Mouse (Mus musculus) macrophage (primary cell): Measurements from ENCODE around the gene Rgs3. TPM values are rescaled to one million over a fixed set of nuclear protein-coding genes. Genes with fewer than 3 reads are reported as not detected.

ENCODE experiments used
- H3K27ac ChIP-seq: fragments of 350-480 bp; formaldehyde crosslinking; 2 replicates; pipeline ENCODE4 v1.9.0; 2021
- H3K36me3 ChIP-seq: fragments of 350-480 bp; formaldehyde crosslinking; 2 replicates; pipeline ENCODE4 v1.9.0; 2021; ENCODE audit errors: inconsistent target
- H3K4me3 ChIP-seq: fragments of 350-480 bp; formaldehyde crosslinking; 2 replicates; pipeline ENCODE4 v1.9.0; 2021; ENCODE audit errors: inconsistent target
- H3K79me2 ChIP-seq: fragments of 350-480 bp; formaldehyde crosslinking; 2 replicates; pipeline ENCODE4 v1.9.0; 2021; ENCODE audit errors: inconsistent target
- WGBS: methylation state at CpG from one replicate; pipeline ENCODE4 v1.1.7; 2026; ENCODE audit warnings: inconsistent platforms; ENCODE audit not compliant: missing documents; 5-methylcytosine and 5-hydroxymethylcytosine counted together
- polyA plus RNA-seq: library from polyadenylated mRNA; stranded (reverse); fragments of 250-400 nt; gene quantifications from 3 replicates; pipeline ENCODE4 v1.2.4, GENCODE M21; 2018; ENCODE audit warnings: inconsistent platforms

Rgs3 gene
- polyA plus RNA-seq, 1 experiment from 2014 or later = 17.4 TPM

- WGBS = 90% methylated on average over 9 of the region's 9 CpGs
- no peak overlapping the region for H3K27ac ChIP-seq
Measured at GRCm38 (mm10) chr4:62605856-62606541, 46.4 kb downstream of the Rgs3 start.

GRCm38 (mm10) chr4:62606542-62606882 is 46.9 kb downstream of the Rgs3 start:
- Histone ChIP-seq H3K36me3 (no peaks in the 10 kb centered on the region), H3K79me2 (no peaks in the 10 kb centered on the region), H3K27ac (no peak overlapping the region), H3K4me3 (no peak overlapping the region)
- 96% methylated on average over 7 of the region's 7 CpGs for WGBS

More at GRCm38 (mm10) chr4:62605856-62606541, 46.4 kb downstream of the Rgs3 start:
- no peaks in the 10 kb centered on the region for H3K36me3 ChIP-seq
- H3K79me2 ChIP-seq = no peaks in the 10 kb centered on the region
- H3K4me3 ChIP-seq = no peak overlapping the region

- no peak overlapping the region for H3K27ac ChIP-seq
- H3K36me3 ChIP-seq = no peaks in the 10 kb centered on the region
- H3K79me2 ChIP-seq = no peaks in the 10 kb centered on the region
- no peak overlapping the region for H3K4me3 ChIP-seq
- 62% methylated on average over 7 of the region's 7 CpGs for WGBS
Measured at GRCm38 (mm10) chr4:62606905-62607304, 47.3 kb downstream of the Rgs3 start.

- Histone ChIP-seq H3K36me3 (no peaks in the 10 kb centered on the region), H3K4me3 (no peak overlapping the region), H3K79me2 (no peaks in the 10 kb centered on the region), H3K27ac (no peak overlapping the region)
- 41% methylated on average over 9 of the region's 9 CpGs for WGBS
Measured at GRCm38 (mm10) chr4:62607345-62607744, 47.7 kb downstream of the Rgs3 start.

GRCm38 (mm10) chr4:62607805-62608204 is 48.2 kb downstream of the Rgs3 start:
- H3K36me3 ChIP-seq = no peaks in the 10 kb centered on the region
- H3K4me3 ChIP-seq = no peak overlapping the region
- no peaks in the 10 kb centered on the region for H3K79me2 ChIP-seq
- H3K27ac ChIP-seq = no peak overlapping the region
- WGBS = 93% methylated on average over 6 of the region's 6 CpGs

GRCm38 (mm10) chr4:62609333-62609732 is 49.7 kb downstream of the Rgs3 start:
- 94% methylated on average over 4 of the region's 4 CpGs for WGBS
- H3K36me3 ChIP-seq = no peaks in the 10 kb centered on the region
- no peak overlapping the region for H3K4me3 ChIP-seq
- no peaks in the 10 kb centered on the region for H3K79me2 ChIP-seq
- no peak overlapping the region for H3K27ac ChIP-seq

GRCm38 (mm10) chr4:62610142-62610675 is 50.6 kb downstream of the Rgs3 start:
- Histone ChIP-seq H3K79me2 (no peaks in the 10 kb centered on the region), H3K4me3 (no peak overlapping the region), H3K36me3 (no peaks in the 10 kb centered on the region), H3K27ac (no peak overlapping the region)
- WGBS = 93% methylated on average over 16 of the region's 16 CpGs

- 92% methylated on average over 22 of the region's 22 CpGs for WGBS
- no peaks in the 10 kb centered on the region for H3K36me3 ChIP-seq
- no peak overlapping the region for H3K27ac ChIP-seq
- no peaks in the 10 kb centered on the region for H3K79me2 ChIP-seq
- H3K4me3 ChIP-seq = no peak overlapping the region
Measured at GRCm38 (mm10) chr4:62612601-62613501, 53.2 kb downstream of the Rgs3 start.

GRCm38 (mm10) chr4:62613646-62614365 is 54.2 kb downstream of the Rgs3 start:
- no peaks in the 10 kb centered on the region for H3K79me2 ChIP-seq

GRCm38 (mm10) chr4:62617856-62618440 is 58.3 kb downstream of the Rgs3 start:
- Histone ChIP-seq H3K27ac (no peak overlapping the region), H3K36me3 (no peaks in the 10 kb centered on the region), H3K4me3 (no peak overlapping the region), H3K79me2 (no peaks in the 10 kb centered on the region)
- WGBS = 89% methylated on average over 9 of the region's 9 CpGs

More at GRCm38 (mm10) chr4:62613646-62614365, 54.2 kb downstream of the Rgs3 start:
- no peaks in the 10 kb centered on the region for H3K36me3 ChIP-seq
- no peak overlapping the region for H3K4me3 ChIP-seq
- no peak overlapping the region for H3K27ac ChIP-seq
- WGBS = 79% methylated on average over 12 of the region's 13 CpGs

GRCm38 (mm10) chr4:62619232-62619964 is 59.8 kb downstream of the Rgs3 start:
- WGBS = 43% methylated on average over 16 of the region's 16 CpGs
- Histone ChIP-seq H3K36me3 (no peaks in the 10 kb centered on the region), H3K4me3 (no peak overlapping the region), H3K27ac (no peak overlapping the region), H3K79me2 (no peaks in the 10 kb centered on the region)

- Histone ChIP-seq H3K36me3 (no peaks in the 10 kb centered on the region), H3K4me3 (no peak overlapping the region), H3K79me2 (no peaks in the 10 kb centered on the region), H3K27ac (no peak overlapping the region)
- WGBS = 88% methylated on average over 2 of the region's 3 CpGs
Measured at GRCm38 (mm10) chr4:62619965-62620244, 60.3 kb downstream of the Rgs3 start.

- H3K36me3 ChIP-seq = no peaks in the 10 kb centered on the region
- 87% methylated on average over 9 of the region's 9 CpGs for WGBS
- H3K27ac ChIP-seq = no peak overlapping the region
- H3K4me3 ChIP-seq = no peak overlapping the region
- no peaks in the 10 kb centered on the region for H3K79me2 ChIP-seq
Measured at GRCm38 (mm10) chr4:62621151-62621550, 61.5 kb downstream of the Rgs3 start.
